Mouse (Mus musculus): Measurements from ENCODE around the gene Vax2. TPM values are rescaled to one million over a fixed set of nuclear protein-coding genes. Genes with fewer than 3 reads are reported as not detected.

Vax2 gene
- polyA plus RNA-seq, 1 experiment from 2014 or later = not detected

DNA sequence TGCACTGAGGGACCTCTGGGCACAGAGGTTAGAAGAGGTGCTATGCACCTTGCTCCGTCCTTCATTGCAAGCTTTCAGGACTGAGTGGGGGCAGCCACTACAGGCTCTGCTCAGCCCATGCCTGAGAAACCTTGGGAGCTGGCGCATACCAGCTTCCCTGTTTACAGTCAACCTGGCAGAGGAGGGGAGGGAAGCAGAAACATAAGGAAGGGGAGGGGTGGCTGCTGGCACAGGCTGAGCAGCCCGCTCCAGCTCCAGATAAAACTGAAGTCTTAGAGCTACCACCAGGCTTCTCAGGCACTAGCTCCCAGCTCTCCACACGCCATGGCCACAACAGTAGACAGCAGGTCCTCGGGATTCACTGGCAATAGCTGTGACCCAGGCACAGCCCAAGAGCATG, 31.7 kb downstream of the Vax2 start, which contains the start of gene Atp6v1b1:
Gene Atp6v1b1 (plus strand): TSS at position 230 of the 400 bp plus-strand sequence.
- 0 out of 2 replicates have a peak, but pooled peaks cover 7% of the 10 kb centered on the region for H3K9me3 ChIP-seq
- 49% methylated on average over 5 of the region's 5 CpGs for WGBS
- no peaks in the 10 kb centered on the region for H3K36me3 ChIP-seq
- H3K27ac ChIP-seq = peak within 1 kb of the TSS; percentile 48; the same call in 1 of the 2 replicates
- H3K27me3 ChIP-seq = peaks cover 37% of the 10 kb centered on the region
- peaks cover 12% of the 10 kb centered on the region; the same call in 1 of the 2 replicates for H3K4me1 ChIP-seq
- no peak within 1 kb of the TSS for H3K4me3 ChIP-seq
- H3K4me2 ChIP-seq = no peak within 1 kb of the TSS
- ATAC-seq (ENCODE audit: insufficient number of reproducible peaks, insufficient read depth, low FRiP score, low TSS enrichment, low read depth) = no peak
- H3K9ac ChIP-seq = no peak within 1 kb of the TSS

DNA sequence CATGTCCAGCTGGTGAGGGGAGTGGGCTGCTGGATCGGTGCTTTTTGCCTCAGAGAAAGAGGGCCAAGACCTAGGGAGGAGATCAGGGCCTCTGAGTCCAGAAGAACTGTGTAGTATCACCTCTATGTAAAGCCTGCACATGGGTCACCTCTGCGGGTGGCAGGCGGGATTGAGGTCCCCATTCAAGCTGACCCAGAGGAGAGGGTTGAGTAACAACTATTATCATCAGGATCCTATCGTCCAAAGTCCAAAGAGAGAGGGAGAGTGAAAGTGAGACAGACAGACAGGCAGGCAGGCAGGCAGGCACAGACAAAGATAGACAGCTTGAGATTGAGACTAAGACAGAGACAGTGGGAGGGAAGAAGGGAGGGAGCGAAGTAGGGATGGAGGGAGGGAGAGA, 32.1 kb downstream of the Vax2 start:
- no peaks in the 10 kb centered on the region for H3K36me3 ChIP-seq
- WGBS = 51% methylated on average over 5 of the region's 5 CpGs
- no peak overlapping the region for H3K9ac ChIP-seq
- H3K4me1 ChIP-seq = peaks cover 12% of the 10 kb centered on the region; the same call in 1 of the 2 replicates
- peaks cover 41% of the 10 kb centered on the region for H3K27me3 ChIP-seq
- H3K27ac ChIP-seq = peak overlapping the region; percentile 48; the same call in 1 of the 2 replicates
- H3K9me3 ChIP-seq = 0 out of 2 replicates have a peak, but pooled peaks cover 7% of the 10 kb centered on the region
- H3K4me3 ChIP-seq = no peak overlapping the region
- H3K4me2 ChIP-seq = no peak overlapping the region
- no peak for ATAC-seq (ENCODE audit: insufficient number of reproducible peaks, insufficient read depth, low FRiP score, low TSS enrichment, low read depth)

DNA sequence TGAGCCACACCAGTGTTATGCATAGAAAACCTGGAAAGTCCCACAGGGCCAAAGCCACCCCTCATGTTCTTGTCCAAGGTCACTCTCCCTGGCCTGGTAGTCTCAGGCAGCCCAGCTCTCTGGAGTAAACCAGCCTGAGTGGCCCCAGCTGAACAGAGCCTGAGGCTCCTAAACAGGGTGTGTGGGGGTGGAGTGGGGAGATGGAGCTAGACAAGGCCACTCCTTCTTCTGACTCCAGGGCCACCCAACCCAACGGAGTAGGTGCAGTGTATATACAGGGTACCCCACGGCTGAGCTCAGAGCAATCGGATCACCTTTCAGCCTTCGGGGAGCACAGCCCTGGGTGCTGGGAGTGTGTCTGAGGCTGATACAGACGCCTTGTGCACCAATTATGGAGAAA, 33.1 kb downstream of the Vax2 start:
- 0 out of 2 replicates have a peak, but pooled peaks cover 7% of the 10 kb centered on the region for H3K9me3 ChIP-seq
- 50% methylated on average over 5 of the region's 5 CpGs for WGBS
- H3K4me1 ChIP-seq = 0 out of 2 replicates have a peak, but pooled peaks cover 9% of the 10 kb centered on the region
- H3K9ac ChIP-seq = no peak overlapping the region
- H3K4me2 ChIP-seq = peak overlapping the region; percentile 7; the same call in 1 of the 2 replicates
- 0 out of 2 replicates have a peak, but pooled peaks have one; percentile 41 for ATAC-seq (ENCODE audit: insufficient number of reproducible peaks, insufficient read depth, low FRiP score, low TSS enrichment, low read depth)
- H3K27ac ChIP-seq = 0 out of 2 replicates have a peak overlapping the region, but pooled peaks have one; percentile 45
- no peak overlapping the region for H3K4me3 ChIP-seq
- no peaks in the 10 kb centered on the region for H3K36me3 ChIP-seq
- peaks cover 41% of the 10 kb centered on the region for H3K27me3 ChIP-seq

DNA sequence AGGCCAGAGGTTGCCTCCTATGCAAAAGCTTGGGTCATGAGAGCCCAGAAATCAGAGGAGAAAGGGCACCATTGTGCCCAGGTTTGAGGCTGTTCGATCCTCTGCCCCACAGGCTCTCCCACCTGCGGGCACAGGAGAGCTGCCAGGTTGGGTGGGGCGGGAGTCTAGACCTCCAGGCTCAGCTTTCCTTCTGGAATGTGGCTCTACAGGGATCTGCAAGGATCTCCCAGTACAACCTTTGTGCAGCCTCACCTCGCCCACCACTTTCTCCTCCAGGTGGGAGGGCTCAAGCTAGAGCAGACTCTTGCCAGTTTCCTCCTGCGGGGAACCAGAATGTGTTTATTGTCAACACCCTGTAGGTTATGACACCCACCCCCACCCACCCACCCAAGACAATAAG, 33.5 kb downstream of the Vax2 start:
- Histone ChIP-seq H3K4me2 (peak overlapping the region; percentile 7; the same call in 1 of the 2 replicates), H3K36me3 (no peaks in the 10 kb centered on the region), H3K27ac (0 out of 2 replicates have a peak overlapping the region, but pooled peaks have one; percentile 45), H3K4me3 (no peak overlapping the region), H3K4me1 (0 out of 2 replicates have a peak, but pooled peaks cover 9% of the 10 kb centered on the region), H3K9ac (no peak overlapping the region), H3K27me3 (peaks cover 41% of the 10 kb centered on the region), H3K9me3 (0 out of 2 replicates have a peak, but pooled peaks cover 7% of the 10 kb centered on the region)
- ATAC-seq (ENCODE audit: insufficient number of reproducible peaks, insufficient read depth, low FRiP score, low TSS enrichment, low read depth) = peak; percentile 60; the same call in 1 of the 2 replicates
- 46% methylated on average over 5 of the region's 5 CpGs for WGBS

DNA sequence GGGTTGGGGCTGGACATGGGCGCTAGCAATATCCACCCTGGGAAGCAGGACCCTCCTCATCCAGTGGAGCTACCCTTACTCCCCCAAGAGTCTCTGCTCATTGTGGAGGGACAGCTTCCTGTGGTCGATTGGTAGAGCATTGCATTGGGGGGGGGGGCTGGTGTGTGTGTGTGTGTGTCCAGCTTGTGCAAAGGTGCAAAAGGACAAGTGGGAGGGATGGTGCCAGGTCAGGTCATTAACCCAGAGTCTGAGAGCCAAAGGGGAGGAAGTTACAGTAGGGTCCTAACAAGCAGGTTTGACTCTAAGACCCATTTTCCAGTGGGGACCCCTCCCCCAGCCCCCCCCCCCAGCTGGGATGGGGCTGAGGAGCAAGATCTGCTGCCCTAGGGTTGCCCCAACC, 34.4 kb downstream of the Vax2 start:
- Histone ChIP-seq H3K27me3 (peaks cover 35% of the 10 kb centered on the region), H3K4me3 (no peak overlapping the region), H3K36me3 (no peaks in the 10 kb centered on the region), H3K9ac (no peak overlapping the region), H3K4me2 (no peak overlapping the region), H3K9me3 (0 out of 2 replicates have a peak, but pooled peaks cover 7% of the 10 kb centered on the region), H3K4me1 (0 out of 2 replicates have a peak, but pooled peaks cover 9% of the 10 kb centered on the region), H3K27ac (no peak overlapping the region)
- no peak for ATAC-seq (ENCODE audit: insufficient number of reproducible peaks, insufficient read depth, low FRiP score, low TSS enrichment, low read depth)
- 52% methylated on average over 2 of the region's 2 CpGs for WGBS

- Histone ChIP-seq H3K27me3 (peaks cover 47% of the 10 kb centered on the region), H3K36me3 (no peaks in the 10 kb centered on the region), H3K27ac (no peak overlapping the region), H3K4me1 (0 out of 2 replicates have a peak, but pooled peaks cover 10% of the 10 kb centered on the region), H3K4me3 (no peak overlapping the region), H3K9me3 (no peaks in the 10 kb centered on the region), H3K9ac (no peak overlapping the region), H3K4me2 (no peak overlapping the region)
- no peak for ATAC-seq (ENCODE audit: insufficient number of reproducible peaks, insufficient read depth, low FRiP score, low TSS enrichment, low read depth)
- WGBS = 47% methylated on average over 3 of the region's 3 CpGs
Measured at GRCm38 (mm10) chr6:83749286-83749685, 38.2 kb downstream of the Vax2 start.

- H3K9me3 ChIP-seq = no peaks in the 10 kb centered on the region
- H3K4me3 ChIP-seq = no peak overlapping the region
- H3K9ac ChIP-seq = peak overlapping the region; percentile 27; the same call in 1 of the 2 replicates
- ATAC-seq (ENCODE audit: insufficient number of reproducible peaks, insufficient read depth, low FRiP score, low TSS enrichment, low read depth) = no peak
- H3K4me1 ChIP-seq = 0 out of 2 replicates have a peak, but pooled peaks cover 6% of the 10 kb centered on the region
- peak overlapping the region; percentile 33; the same call in 1 of the 2 replicates for H3K4me2 ChIP-seq
- no peak overlapping the region for H3K27ac ChIP-seq
- H3K36me3 ChIP-seq = no peaks in the 10 kb centered on the region
- peaks cover 43% of the 10 kb centered on the region for H3K27me3 ChIP-seq
- 8% methylated on average over 11 of the region's 11 CpGs for WGBS
Measured at GRCm38 (mm10) chr6:83750171-83750684, 39.2 kb downstream of the Vax2 start.

DNA sequence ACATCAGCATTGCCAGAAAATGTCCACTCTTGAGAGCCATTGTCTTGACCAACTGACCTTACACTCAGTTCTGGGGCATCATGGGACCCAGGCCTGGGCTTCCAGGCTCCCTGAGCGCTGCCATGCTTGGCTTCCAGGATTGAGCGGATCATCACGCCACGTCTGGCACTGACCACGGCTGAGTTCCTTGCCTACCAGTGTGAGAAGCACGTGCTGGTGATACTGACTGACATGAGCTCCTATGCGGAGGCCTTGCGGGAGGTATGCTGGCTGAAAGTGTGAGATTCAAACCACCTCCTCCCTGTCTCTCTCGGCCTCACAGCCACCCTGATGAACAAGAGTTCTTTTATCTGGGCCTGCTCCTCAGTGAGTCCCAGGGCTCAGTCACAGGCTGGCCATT, 45.0 kb downstream of the Vax2 start:
- no peak overlapping the region for H3K27ac ChIP-seq
- H3K4me1 ChIP-seq = peaks cover 10% of the 10 kb centered on the region; the same call in 1 of the 2 replicates
- no peaks in the 10 kb centered on the region for H3K9me3 ChIP-seq
- no peak overlapping the region for H3K4me2 ChIP-seq
- no peak for ATAC-seq (ENCODE audit: insufficient number of reproducible peaks, insufficient read depth, low FRiP score, low TSS enrichment, low read depth)
- 71% methylated on average over 9 of the region's 9 CpGs for WGBS
- H3K36me3 ChIP-seq = no peaks in the 10 kb centered on the region
- H3K4me3 ChIP-seq = no peak overlapping the region
- no peak overlapping the region for H3K9ac ChIP-seq
- peaks cover 69% of the 10 kb centered on the region for H3K27me3 ChIP-seq

- H3K4me2 ChIP-seq = peak within 1 kb of the TSS; percentile 68
- H3K4me1 ChIP-seq = peaks cover 17% of the 10 kb centered on the region
- H3K36me3 ChIP-seq = no peaks in the 10 kb centered on the region
- H3K4me3 ChIP-seq = peak within 1 kb of the TSS; percentile 41
- H3K27me3 ChIP-seq = peaks cover 67% of the 10 kb centered on the region
- no peaks in the 10 kb centered on the region for H3K9me3 ChIP-seq
- H3K27ac ChIP-seq = no peak within 1 kb of the TSS
- H3K9ac ChIP-seq = peak within 1 kb of the TSS; percentile 66
- 23% methylated on average over 6 of the region's 6 CpGs for WGBS
- ATAC-seq (ENCODE audit: insufficient number of reproducible peaks, insufficient read depth, low FRiP score, low TSS enrichment, low read depth) = no peak
Measured at GRCm38 (mm10) chr6:83762344-83762743, 51.3 kb downstream of the Vax2 start, which contains the start of gene Ankrd53. Gene Ankrd53 (plus strand): TSS chr6:83762644.

- Histone ChIP-seq H3K4me1 (peaks cover 17% of the 10 kb centered on the region), H3K27me3 (peaks cover 61% of the 10 kb centered on the region), H3K4me2 (peak overlapping the region; percentile 68), H3K9me3 (no peaks in the 10 kb centered on the region), H3K27ac (no peak overlapping the region), H3K9ac (peak overlapping the region; percentile 66), H3K4me3 (peak overlapping the region; percentile 41), H3K36me3 (0 out of 2 replicates have a peak, but pooled peaks cover 1% of the 10 kb centered on the region)
- WGBS = under 1% methylated on average over 35 of the region's 35 CpGs
- 0 out of 2 replicates have a peak, but pooled peaks have one; percentile 27 for ATAC-seq (ENCODE audit: insufficient number of reproducible peaks, insufficient read depth, low FRiP score, low TSS enrichment, low read depth)
Measured at GRCm38 (mm10) chr6:83762880-83763431, 51.9 kb downstream of the Vax2 start.

- Histone ChIP-seq H3K27me3 (peaks cover 27% of the 10 kb centered on the region), H3K9me3 (no peaks in the 10 kb centered on the region), H3K9ac (no peak overlapping the region), H3K27ac (no peak overlapping the region), H3K4me3 (no peak overlapping the region), H3K4me1 (peaks cover 14% of the 10 kb centered on the region), H3K36me3 (peaks cover 40% of the 10 kb centered on the region), H3K4me2 (no peak overlapping the region)
- WGBS = 84% methylated on average over 3 of the region's 3 CpGs
- no peak for ATAC-seq (ENCODE audit: insufficient number of reproducible peaks, insufficient read depth, low FRiP score, low TSS enrichment, low read depth)
Measured at GRCm38 (mm10) chr6:83766982-83767381, 55.9 kb downstream of the Vax2 start.
